In genomic region chr7:124857106-124857505, GRCm38 (mm10) we compare ENCODE assay signal across 21 mouse cellular contexts.
"Had no signal": no experiment of that assay in that cellular context is flagged by ENCODE, and none has a peak within 500 bp of the region (broad histone marks: within the 10 kb centered on the region; RNA-seq: fewer than 3 reads in every experiment).

No protein-coding gene starts in this region.

- H3K9me3 ChIP-seq: limb, embryonic 10.5 days; limb, embryonic 13.5 days; liver, embryonic 12.5 days; liver, embryonic 15.5 days; lung, embryonic 15.5 days; stomach, embryonic 15.5 days had no signal

- H3K4me2 ChIP-seq: limb, embryonic 13.5 days; liver, embryonic 12.5 days; liver, embryonic 15.5 days; lung, embryonic 15.5 days; midbrain, embryonic 13.5 days; neural tube, embryonic 13.5 days; stomach, embryonic 15.5 days had no signal

- DNase-seq: kidney, postnatal 14 days; kidney, postnatal 4 days; liver; lung, adult 18-20 months; lung, postnatal 10 days; lung, postnatal 36 days; retina, postnatal 1 day; right cerebral cortex, postnatal 25 days; spleen, adult 18-20 months; thymus, postnatal 25 days had no signal

- H3K9ac ChIP-seq: limb, embryonic 13.5 days; liver, embryonic 12.5 days; liver, embryonic 15.5 days; lung, embryonic 15.5 days; midbrain, embryonic 13.5 days; neural tube, embryonic 13.5 days; stomach, embryonic 15.5 days had no signal

- H3K27ac ChIP-seq: limb, embryonic 10.5 days; limb, embryonic 13.5 days; liver, embryonic 12.5 days; liver, embryonic 15.5 days; lung, embryonic 15.5 days; midbrain, embryonic 10.5 days; midbrain, embryonic 13.5 days; neural tube, embryonic 13.5 days; stomach, embryonic 15.5 days had no signal

- ATAC-seq: liver, embryonic 12.5 days; midbrain, embryonic 13.5 days had no signal

- H3K4me3 ChIP-seq: limb, embryonic 10.5 days; limb, embryonic 13.5 days; liver, embryonic 12.5 days; liver, embryonic 15.5 days; lung, embryonic 15.5 days; megakaryocyte, embryonic 14.5 days; midbrain, embryonic 10.5 days; midbrain, embryonic 13.5 days; myocyte; neural tube, embryonic 13.5 days; stomach, embryonic 15.5 days had no signal

- H3K27me3 ChIP-seq: limb, embryonic 13.5 days; liver, embryonic 12.5 days; liver, embryonic 15.5 days; lung, embryonic 15.5 days; megakaryocyte, embryonic 14.5 days; midbrain, embryonic 13.5 days; neural tube, embryonic 13.5 days; stomach, embryonic 15.5 days had no signal

- H3K36me3 ChIP-seq: limb, embryonic 10.5 days; limb, embryonic 13.5 days; liver, embryonic 12.5 days; liver, embryonic 15.5 days; lung, embryonic 15.5 days; midbrain, embryonic 10.5 days; midbrain, embryonic 13.5 days; neural tube, embryonic 13.5 days; stomach, embryonic 15.5 days had no signal

- H3K4me1 ChIP-seq: limb, embryonic 10.5 days; limb, embryonic 13.5 days; liver, embryonic 12.5 days; liver, embryonic 15.5 days; lung, embryonic 15.5 days; megakaryocyte, embryonic 14.5 days; midbrain, embryonic 10.5 days; midbrain, embryonic 13.5 days; neural tube, embryonic 13.5 days; stomach, embryonic 15.5 days had no signal
